Mouse (Mus musculus) frontal cortex, postnatal 10 days (tissue): ENCODE measurements at regions not wholly inside any gene's neighbourhood (a gene's known extent, or its start where the extent isn't known, plus 50 kb on each side); places are given as distances from the start of the nearest gene placed in this dataset.
"Not testable (repeated sequence)": the region's sequence is repeated elsewhere in the genome, so short reads cannot be mapped to it uniquely, and the experiment has no call there.

Experiments
- DNase-seq, 2 experiments: peaks; one replicate each; pipeline ENCODE4 v3.0.0; 2022; ENCODE audit warnings: low spot score in 2 of 2, mixed read lengths in 1 of 2

DNA sequence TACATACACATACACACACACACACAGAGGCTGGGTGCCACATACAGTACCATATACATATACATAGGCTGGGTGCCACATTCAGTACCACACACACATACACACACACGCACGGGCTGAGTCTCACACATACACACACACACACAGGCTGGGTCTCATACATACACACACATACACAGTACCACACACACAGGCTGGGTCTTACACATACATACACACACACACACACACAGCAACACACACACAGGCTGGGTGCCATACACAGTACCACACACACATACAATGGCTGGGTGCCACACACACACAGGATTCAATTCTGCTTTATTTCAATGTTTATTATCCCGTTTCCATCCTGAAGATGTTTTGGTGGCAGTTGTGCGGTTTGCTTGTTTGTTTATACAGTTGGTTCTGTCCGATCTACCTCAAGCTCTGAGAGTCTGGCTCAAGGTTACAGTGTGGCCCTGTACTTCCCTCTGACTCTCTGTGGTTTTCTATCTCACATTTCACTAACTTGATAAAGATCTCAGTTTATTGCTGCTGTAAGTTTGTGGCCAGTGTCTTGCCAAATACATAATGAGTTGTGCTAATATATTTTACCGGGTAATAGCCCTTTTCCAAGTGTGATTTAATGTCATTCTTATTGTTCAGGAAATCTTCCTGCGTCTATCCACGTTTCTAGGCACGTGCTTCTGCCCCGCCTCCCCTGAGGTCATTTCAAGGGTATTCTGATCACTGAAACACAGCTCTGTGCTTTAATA, 164.7 kb upstream of the Zfp637 start:
- DNase-seq = no peak

DNA sequence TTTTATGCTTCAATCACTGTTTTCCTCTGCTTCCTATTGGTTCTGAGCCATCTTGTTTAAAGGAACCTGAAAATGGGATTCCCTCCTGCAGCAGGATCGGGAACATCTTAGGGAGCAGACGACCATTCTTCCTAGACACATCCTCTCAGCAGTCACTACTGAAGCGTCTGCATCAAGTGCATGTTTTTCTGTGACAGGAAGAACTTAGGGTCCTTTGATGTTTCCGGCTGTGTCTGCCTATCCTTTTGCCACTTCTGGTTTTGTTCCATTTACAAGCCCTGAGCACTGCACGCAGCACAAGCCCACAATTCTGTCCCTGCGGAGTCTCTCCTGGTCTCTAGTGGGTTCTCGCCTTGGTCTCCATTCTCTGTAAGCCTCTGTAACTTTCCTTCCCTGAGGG, 163.9 kb upstream of the Zfp637 start:
- no peak for DNase-seq

DNA sequence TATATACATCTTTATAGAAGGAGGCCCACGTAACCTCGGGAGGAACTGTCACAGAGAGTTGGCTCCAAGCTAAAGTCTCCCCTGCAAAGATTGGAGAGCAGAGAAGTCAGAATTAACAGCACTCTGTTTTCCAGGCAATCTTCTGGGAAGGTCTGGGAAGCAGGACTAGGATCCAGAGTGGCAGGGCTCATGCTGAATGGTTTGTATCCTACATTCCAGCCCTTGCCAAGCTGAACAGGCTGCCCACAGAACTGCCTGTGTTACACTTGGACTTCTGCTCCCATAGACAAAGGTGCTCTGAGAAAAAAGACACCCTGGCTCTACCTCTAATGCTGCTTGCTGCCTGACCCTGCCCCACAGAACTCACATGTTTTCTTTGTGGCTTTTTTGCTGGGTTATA, 163.2 kb upstream of the Zfp637 start:
- no peak for DNase-seq

DNA sequence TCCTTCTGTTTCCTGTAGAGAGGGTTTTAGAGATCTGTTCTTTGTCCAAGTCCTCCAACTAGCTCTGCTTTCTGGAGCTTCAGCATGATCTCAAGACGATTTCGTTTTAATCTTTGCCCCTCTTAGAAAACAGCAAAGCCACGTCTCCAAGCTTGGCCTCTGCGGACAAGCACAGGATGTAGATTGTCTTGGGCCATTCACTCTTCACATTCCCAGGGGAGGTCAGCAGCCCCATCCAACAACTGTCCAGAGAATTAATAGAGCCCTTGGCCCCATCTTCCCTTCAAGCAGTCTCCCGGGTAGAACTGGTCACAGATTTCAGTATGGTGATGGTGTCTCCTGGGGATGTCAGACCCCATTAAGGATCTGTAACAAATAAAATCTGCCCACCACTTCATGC, 162.7 kb upstream of the Zfp637 start:
- DNase-seq = no peak

DNA sequence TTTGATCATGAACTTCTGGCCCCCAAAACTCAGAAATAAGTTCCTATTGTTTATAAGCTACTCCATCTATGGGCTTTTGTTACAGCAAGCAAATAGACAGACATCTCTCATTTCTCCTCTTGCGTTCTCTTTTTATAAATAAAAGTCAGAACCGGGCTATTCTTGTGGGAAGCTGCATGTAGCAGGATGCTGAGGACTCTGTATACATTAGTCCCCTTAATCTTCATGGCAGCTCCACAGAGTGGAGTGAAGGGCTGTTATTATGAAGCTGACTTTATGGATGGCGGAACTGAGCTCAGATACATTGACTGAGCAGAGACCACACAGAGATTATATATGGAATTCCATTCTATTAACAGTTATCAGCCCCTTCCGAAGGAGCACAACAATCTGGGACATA, 162.1 kb upstream of the Zfp637 start:
- DNase-seq = no peak

DNA sequence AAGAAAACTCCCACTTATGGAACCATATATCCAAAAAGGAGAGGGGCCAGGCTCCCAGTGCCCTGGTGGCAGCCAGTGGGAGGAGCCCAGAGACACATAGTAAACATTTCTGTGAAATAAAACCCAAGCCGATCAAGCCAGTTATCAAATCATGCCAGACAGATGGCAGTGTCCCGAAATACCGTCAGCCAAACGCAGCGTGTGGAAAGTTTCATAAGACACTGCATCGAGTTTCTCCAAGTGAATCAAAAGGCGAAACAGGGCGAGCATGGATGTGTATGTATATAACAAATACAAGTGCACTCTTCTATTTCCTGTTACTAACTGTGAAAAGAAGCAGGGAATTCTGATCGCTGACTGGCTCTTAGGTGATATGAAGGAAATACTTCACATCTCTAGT, 154.8 kb upstream of the Zfp637 start:
- no peak for DNase-seq

DNA sequence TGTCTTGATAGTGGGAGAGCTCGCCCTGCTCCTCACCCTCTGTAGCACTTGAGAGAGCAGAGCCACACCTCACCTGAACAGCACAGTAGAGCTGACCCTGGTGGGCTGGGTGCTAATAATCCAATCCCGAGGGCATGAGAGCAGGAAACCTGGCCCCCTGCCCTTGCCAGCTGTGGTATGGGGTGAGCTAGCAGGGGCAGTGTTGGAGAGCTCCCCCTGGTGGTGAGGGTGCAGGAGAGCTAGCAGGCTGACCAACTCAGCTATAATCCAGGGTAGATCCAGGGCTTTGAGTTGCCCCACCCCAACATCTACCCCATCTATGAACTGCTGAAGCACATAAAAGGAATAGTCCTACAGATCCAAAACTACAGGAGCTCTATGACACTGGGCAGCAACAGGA, 153.9 kb upstream of the Zfp637 start:
- DNase-seq = no peak

DNA sequence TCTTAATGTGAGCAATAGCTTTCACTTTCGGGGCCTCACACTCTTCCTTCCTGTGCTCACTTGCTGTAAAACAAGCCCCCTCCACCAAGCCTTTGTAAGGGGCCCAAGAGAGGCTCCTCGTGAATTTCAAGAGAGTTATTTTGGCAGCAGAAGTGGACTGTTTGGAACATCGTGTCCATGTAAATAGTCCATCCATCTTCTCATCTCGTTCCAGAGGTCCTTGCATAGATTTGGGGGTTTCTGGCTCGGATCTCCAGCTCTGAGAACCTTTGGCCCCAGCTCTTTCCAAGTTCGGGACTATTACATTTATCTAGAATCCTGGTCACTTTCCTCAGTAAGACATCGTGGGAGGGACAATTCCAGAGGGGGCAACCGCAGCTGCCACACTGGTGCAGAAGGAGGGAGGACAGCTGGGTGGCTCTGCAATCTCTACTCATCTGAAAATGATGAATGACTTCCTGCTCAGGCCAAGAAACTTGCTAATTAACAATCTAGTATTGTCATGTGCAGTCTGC, 152.3 kb upstream of the Zfp637 start:
- DNase-seq = no peak

DNA sequence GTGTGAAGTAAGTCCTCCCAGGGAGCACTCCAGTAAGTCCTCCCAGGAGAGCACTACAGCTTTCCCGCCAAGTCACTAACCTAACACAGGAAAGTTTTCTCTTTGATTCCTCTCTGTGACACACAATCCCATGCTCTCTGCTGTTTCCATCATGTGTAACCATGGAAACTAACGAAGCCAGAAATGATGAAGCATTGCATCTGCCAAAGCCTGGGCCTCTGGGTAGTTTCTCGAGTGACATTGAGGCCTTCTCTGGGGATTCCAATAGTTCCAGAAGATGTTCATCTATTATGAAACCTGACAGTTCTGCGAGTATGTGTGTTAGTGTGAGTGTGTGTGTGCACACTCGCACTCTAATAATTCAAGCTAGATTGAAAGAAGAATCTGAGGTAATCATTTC, 140.7 kb upstream of the Zfp637 start:
- DNase-seq = no peak

DNA sequence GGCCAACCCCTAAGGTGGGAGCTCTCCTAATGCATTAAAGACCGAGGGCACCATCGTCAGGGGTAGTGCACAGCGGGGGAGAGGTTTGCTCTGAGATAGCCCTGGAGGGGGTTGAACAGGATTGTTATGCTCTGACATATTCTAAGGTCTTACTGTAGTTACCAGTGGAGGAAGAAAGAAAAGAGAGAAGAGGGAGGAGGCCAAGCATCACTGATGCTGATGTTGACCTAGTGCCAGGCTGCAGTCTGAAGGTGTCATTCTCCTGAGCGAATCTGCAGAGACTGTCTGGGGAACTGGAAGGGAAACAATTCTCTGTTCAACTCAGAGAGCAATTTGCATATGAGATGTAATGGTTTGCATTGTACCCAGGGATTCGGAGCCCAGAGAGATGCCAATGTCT, 139.4 kb upstream of the Zfp637 start:
- no peak for DNase-seq

DNA sequence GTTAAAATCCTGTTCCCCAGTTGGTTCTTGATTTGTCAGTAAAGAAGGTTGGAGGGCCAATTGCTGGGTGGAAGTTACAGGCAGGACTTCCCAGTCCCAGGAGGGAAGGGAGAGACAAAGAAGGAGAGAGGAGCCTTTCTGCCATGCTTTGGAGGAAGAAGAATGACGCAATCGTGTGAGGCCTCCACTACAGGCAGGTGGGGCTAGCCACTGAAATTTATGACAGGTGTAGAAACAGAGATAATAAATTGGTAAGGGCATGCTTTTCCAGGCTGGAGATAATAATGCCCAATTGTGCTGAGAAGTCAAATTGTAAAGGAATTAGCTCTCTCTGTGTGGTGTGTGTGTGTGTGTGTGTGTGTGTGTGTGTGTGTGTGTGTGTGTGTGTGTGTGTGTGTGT, 135.0 kb upstream of the Zfp637 start:
- DNase-seq = no peak

DNA sequence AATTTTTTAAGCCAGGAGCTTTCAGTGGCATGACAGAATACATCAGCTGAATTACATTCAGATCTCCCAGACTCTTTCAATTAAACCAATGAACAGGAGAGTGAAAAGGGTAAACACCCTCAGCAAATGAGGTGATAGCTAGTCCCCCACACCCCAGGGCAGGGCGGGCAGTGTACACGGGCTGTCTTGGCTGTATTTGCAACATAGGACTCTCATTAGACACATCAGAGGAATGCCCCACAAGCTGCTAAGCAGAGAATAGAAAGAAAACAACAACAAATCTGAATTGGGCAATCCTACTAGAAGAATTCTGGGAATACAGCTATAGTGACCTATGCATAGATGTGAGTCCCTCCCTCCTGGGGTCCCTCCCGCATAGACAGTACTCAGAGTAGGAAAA, 131.8 kb upstream of the Zfp637 start:
- DNase-seq = no peak

DNA sequence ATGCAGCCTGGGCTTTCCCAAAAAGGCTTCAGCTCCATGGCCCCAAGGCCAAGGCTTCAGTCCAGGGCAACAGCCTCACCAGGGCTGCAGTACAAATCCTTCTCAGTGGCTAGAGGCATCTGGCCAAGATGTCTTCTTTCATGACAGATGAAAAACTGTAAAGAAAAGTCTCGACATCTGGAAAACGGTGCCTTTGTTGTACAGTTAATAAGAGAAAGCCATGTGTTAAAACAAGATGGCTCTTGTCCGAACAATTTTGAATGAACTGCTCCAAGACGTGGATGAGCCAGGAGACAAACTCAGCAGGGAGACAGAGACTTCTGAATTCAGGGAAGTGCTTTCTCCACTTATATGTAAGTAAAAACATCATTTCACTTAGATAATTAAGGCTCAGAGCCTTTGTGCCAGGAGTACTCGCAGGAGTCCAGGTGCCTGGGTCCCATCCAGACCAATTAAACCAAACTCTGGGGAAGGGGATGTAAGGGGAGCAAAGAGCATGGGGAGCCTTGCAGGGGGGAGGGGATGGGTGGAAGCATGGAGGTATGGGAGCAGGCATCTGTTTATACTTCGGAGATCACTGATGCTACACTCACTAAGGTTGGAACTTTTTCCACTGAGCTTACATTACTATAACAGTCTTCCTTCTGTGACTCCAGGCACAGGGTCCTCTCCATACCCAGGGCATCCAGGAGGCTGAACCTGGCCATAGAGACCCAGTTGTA, 125.8 kb upstream of the Zfp637 start:
- DNase-seq = no peak

DNA sequence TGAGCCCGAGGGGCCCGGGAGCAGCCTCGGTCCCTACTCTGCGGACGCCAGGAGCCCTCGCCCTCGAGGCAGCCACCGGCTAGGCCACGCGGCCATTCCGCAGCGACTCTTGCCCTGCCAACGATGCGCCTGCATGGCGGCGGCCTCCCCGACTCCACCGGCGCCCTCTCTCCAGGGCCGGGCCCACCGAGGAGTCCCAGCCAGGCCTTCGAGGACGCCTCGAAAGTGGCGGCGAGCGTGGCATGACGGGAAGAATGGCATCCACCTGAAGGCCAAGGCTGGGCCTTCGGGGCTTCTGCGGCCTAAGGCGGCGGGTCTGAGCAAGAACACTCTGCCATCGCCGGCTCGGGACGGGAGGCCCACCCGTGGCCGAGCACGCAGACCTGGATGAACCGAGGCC, 124.6 kb upstream of the Zfp637 start:
- not testable (repeated sequence) for DNase-seq

DNA sequence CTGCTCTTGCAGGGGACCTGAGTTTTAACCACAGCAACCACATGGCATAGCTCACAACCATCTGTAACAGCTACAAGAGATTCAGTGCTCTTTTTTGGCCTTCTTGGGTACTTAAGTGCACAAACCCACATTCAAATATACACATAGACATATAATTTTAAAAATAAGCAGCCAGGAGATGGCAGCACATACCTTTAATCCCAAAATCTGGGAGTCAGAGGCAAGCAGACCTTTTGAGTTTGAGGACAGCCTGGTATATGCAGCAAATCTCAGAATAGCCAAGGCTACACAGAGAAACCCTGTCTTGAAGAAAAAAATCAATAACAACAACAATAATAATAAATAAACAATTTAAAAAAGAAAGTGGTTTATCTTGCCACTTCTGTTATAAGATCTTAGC, 88.6 kb upstream of the Zfp637 start:
- not testable (repeated sequence) for DNase-seq

DNA sequence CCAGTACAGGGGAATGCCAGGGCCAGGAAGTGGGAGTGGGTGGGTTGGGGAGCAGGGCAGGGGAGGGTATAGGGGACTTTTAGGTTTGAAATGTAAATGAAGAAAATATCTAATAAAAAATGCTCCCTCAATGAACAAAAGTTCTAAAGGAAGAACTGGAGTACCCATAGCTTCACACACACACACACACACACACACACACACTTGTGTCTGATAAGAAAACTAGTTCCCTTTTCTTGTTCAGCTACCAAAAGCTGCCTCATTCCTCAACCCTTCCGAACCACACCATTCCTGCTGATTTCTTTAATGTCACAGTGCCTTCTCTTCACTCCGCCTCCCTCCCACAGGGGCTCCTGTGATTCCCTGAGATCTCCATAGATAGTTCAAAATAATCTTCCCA, 85.3 kb upstream of the Zfp637 start:
- DNase-seq = not testable (repeated sequence)

DNA sequence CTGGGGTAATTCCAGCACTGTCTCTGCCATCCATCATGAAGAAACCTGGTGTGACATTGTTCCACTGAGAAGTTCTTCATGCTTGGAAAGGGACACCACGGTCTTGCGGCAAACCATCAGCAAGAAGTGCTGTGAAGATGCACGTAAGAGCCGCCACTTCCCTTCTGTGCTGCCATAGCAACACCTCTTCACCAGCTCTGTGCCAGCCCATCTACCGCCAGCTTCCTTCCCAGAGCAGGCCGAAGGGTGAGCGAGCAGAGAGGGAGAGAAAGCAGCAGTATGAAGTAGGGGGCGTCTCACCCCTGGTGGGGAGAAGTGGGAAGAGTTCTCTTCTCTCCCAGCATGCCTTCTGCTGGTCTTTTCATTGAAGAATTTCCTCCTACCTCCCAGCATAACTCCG, 84.8 kb upstream of the Zfp637 start:
- no peak for DNase-seq

DNA sequence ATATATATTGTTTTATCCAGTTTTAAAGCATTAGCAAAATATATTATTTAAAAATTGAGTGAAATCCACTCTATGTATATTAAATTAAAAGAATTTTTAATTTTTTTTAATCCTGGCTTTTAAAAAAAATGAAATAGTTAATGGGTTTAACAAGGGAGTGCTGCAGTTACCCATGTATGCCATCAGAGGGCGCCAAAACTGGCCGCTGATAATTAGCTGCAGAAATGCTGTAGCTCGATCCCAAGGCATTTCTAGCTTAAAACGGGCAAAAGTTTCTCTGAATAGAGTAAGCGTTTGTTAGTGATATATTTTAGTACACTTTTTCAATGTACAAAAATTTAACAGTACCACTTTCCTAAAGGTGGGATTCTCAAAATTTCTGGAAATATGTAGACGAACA, 82.5 kb upstream of the Zfp637 start:
- peak in 1 of 2 experiments; percentile 32 for DNase-seq

DNA sequence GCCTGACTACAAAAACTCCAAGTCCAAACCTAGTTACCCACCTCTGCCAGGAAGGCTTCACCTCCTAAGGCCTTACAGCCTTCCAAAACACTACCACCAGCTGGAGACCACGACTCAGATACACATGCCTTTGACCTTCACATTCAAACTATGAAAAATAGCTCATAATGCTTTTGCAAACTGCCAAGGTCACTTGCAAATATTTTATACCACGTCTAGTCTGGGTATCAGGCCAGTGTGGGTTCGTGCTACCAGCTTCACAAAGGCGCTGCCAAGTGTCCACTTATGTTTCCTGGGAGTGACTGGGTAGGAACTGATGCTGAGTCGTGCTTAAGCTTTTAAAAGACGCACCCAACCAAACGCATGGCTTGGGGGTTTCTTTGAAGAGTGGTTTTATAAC, 69.5 kb upstream of the Zfp637 start:
- no peak for DNase-seq

DNA sequence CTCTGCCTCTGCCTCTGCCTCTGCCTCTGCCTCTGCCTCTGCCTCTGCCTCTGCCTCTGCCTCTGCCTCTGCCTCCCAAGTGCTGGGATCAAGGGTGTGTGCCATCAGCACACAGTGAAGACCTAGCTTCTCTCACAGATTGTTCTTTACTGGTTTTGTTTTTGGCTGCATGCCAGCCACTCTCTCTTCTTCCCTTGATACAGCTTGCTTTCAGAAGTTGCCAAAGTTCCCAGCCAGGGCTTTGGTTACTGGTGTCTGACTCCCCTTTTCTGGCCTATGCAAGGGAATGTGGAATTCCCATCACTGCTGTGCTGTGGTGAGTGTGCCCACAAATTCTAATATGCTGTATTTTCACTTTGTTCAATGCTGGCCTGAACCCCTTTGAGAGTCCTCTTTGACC, 68.6 kb upstream of the Zfp637 start:
- no peak for DNase-seq

DNA sequence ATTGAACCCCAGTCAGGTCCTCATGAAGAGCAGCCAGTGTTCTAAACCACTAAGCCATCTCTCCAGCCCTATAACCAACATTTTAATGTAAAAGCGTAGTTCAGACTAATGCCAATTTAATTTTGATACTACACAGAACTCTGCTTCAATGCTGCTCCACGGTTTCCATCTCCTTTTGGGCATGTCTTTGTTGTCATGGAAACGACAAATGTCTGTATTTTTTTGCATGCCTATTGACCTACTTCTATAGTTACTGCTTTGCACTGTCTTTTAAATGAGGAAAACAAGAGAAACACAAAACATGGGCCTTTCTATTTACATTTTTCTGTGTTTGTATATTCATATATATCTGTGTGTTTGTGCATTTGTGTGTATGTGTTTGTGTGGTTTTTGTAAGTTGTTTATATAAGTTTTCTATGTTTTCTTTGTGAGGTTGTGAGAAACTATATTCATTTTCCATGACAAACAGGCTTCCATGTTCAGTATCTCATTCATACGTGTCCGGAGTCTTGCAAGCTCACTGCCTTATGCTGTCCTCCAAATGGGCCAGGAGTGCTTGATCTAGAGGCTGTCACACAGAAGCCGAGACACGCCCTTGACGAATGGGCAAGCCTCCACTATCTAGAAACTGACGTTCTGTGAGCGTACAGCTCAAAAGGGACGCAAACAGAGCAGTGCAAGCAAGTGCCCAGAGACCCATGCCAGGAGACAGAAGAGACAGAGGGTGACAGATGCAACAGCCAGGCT, 65.5 kb upstream of the Zfp637 start:
- DNase-seq = no peak

DNA sequence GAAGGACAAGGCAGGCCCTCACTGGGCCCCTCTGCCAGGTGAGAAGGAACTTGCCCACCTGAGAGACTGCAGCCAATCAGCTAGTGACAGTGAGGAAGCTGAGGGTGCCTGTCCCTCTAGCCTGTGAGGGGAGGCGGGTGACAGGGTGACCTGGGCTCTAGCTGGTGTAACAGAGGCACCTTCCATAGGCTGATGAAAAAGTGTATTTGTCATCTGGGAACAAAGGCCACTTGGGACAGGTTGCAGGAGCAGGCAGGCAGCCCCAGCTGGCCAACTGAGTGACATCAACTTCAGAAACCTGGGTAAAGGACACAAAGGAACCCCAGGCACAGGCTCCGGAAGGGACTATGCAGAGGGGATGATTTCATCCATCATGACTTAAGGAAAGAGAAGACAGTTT, 63.0 kb upstream of the Zfp637 start:
- DNase-seq = no peak

DNA sequence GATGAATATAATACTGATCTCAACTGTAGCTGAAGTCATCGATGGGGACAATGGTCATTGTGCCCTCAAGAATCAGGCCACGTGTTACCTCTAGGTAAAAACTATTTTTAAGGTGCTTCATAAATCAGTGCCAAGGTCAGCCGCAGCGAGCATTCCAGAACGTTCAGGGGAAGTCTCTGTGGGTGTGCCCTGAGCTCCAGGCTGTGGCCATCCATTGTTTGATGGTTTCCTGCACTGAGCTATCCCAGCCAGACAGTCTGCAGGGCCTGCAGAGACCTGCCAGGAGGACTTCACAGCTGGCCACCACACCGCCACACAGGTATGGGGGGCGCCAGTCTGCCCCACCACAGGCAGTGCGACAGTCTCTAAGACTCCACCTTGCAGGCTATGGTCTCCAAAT, 62.5 kb upstream of the Zfp637 start:
- no peak for DNase-seq
